Mouse (Mus musculus): ENCODE results near the gene Ppp2r5a. TPM values are rescaled to one million over a fixed set of nuclear protein-coding genes. Genes with fewer than 3 reads are reported as not detected.

Gene Ppp2r5a
- polyA plus RNA-seq, 1 experiment, result 60.4 TPM

DNA sequence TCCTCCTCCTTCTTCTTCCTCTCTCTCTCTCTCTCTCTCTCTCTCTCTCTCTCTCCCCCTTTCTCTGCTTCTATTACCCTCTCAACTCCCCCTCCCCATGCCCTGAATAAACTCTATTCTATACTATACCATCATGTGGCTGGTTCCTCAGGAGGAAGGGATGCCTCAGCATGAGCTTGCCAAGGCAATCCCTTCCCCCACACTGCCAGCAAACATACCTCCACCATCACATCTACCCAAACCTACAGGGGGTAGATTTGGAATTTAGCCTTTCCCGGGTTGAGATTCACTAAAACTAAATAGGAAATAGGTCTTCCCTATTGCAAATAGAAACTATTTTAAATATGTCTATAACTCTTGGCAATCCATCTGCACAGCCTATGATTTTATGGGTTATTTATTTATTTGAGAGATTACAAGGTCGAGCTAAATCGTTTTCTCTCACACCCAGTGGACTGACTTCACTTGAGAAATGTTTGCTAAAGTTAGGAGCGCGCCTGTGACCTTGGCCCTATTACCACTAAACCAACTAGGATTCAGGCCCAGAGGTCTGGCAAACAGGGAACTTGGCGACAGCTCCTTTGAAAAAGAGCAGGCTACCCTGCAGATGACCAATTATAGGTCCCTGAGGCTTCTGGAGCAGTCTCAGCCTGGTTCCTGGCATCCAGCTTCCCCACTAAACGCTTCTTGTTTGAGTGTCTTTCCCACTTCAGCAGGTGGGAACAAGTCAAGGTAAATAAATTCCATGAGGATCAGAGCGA is 17.1 kb upstream of the Ppp2r5a start:
- Histone ChIP-seq H3K4me1 (ENCODE audit: control insufficient read depth, insufficient read depth, low read length) (peaks cover 5% of the 10 kb centered on the region; the same call in 1 of the 2 replicates), H3K4me3 (ENCODE audit: insufficient read depth, low read length) (no peak overlapping the region), H3K27ac (ENCODE audit: insufficient read depth, low read length) (no peak overlapping the region)
- no peak for TF ChIP-seq CTCF (IDR thresholded peaks at IDR 0.05; ENCODE audit: borderline replicate concordance, insufficient read depth, low read length)
- TF ChIP-seq POLR2A (IDR thresholded peaks at IDR 0.05; ENCODE audit: low read depth, low read length), result no peak

DNA sequence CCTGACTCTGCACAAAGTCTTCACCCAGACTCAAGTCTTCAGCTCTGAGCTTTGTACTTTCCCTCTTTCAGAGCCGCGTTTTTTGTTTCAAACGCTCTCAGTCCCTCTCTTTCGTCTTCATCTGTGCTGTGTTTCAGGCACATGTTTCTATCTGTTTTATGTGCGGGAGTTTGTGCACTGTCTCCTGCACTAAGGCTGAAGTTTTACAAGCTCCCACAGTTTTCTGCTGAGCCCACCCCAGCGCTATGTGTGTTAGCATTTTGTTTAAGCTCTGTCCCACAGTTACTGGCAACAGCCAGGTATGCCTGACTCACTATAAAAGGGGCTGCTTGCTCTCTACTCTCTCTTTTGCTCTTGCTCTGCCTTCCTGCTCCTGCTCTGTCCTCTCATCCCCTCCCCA is 16.3 kb upstream of the Ppp2r5a start:
- Histone ChIP-seq H3K27ac (ENCODE audit: insufficient read depth, low read length) (no peak overlapping the region), H3K4me1 (ENCODE audit: control insufficient read depth, insufficient read depth, low read length) (peaks cover 5% of the 10 kb centered on the region; the same call in 1 of the 2 replicates), H3K4me3 (ENCODE audit: insufficient read depth, low read length) (no peak overlapping the region)
- TF ChIP-seq CTCF (IDR thresholded peaks at IDR 0.05; ENCODE audit: borderline replicate concordance, insufficient read depth, low read length), result no peak
- no peak for TF ChIP-seq POLR2A (IDR thresholded peaks at IDR 0.05; ENCODE audit: low read depth, low read length)

DNA sequence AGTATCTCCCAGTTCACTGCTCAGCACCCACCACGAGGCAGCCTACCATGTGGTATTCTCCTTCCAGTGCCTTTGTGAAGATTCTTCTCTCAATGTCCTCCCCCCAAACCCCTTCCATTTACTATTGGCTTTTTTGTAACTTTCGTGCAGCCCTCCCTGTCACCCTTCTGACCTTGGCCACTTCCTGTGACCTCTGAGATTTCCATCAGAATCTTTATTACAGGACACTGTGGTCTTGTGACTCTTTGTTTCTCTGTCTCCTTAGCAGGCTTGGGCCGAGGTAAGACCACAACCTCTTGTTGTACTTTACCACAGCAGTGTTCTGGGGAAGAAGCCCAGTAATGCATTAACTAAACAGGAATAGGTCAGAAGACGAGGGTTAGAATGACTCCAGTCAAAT is 15.9 kb upstream of the Ppp2r5a start:
- Histone ChIP-seq H3K4me1 (ENCODE audit: control insufficient read depth, insufficient read depth, low read length) (peaks cover 5% of the 10 kb centered on the region; the same call in 1 of the 2 replicates), H3K27ac (ENCODE audit: insufficient read depth, low read length) (no peak overlapping the region), H3K4me3 (ENCODE audit: insufficient read depth, low read length) (no peak overlapping the region)
- TF ChIP-seq CTCF (IDR thresholded peaks at IDR 0.05; ENCODE audit: borderline replicate concordance, insufficient read depth, low read length) (no peak), POLR2A (IDR thresholded peaks at IDR 0.05; ENCODE audit: low read depth, low read length) (no peak)

DNA sequence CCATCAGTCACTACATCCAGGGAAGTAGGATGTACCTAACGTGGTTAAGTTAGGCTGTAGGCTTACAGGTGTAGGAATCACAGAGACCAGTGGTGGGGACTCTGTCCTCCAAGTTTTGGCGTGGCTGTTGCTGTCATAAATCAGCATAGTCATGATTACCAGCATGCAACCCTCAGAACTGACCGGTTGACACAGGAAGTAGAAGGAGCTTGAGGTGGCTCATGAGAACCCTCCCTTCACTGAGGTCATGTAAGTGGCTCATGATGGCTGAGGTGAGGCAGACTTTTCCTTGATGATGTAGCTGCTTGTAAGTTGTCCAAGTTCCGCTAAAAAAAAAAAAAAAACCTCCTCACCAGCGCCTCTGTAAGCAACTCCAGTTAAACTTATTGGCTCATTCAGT is 14.0 kb upstream of the Ppp2r5a start:
- no peak for TF ChIP-seq POLR2A (IDR thresholded peaks at IDR 0.05; ENCODE audit: low read depth, low read length)
- TF ChIP-seq CTCF (IDR thresholded peaks at IDR 0.05; ENCODE audit: borderline replicate concordance, insufficient read depth, low read length), result no peak
- Histone ChIP-seq H3K4me3 (ENCODE audit: insufficient read depth, low read length) (no peak overlapping the region), H3K4me1 (ENCODE audit: control insufficient read depth, insufficient read depth, low read length) (peaks cover 5% of the 10 kb centered on the region; the same call in 1 of the 2 replicates), H3K27ac (ENCODE audit: insufficient read depth, low read length) (no peak overlapping the region)

DNA sequence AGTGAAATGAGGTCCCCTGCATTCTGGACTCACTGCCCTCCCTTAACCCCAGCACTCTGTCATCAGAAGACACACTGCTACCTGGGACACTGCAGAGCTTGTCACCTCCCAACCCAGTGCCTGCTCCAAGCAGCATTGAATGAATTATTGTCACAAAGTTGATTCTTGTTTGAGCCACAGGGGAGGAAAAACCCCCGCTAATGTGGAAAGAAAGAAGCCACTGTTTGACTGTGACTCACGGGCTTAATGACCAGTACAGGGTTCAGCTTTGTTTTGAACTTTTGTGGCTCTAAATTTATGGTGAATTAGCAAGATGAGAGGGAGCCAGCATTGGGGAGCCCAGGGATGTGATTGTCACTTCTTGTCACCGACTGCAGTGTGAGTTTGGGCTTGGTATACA is 13.5 kb upstream of the Ppp2r5a start:
- no peak for TF ChIP-seq CTCF (IDR thresholded peaks at IDR 0.05; ENCODE audit: borderline replicate concordance, insufficient read depth, low read length)
- no peak for TF ChIP-seq POLR2A (IDR thresholded peaks at IDR 0.05; ENCODE audit: low read depth, low read length)
- no peak overlapping the region for H3K4me3 ChIP-seq (ENCODE audit: insufficient read depth, low read length)
- H3K27ac ChIP-seq (ENCODE audit: insufficient read depth, low read length), result no peak overlapping the region
- H3K4me1 ChIP-seq (ENCODE audit: control insufficient read depth, insufficient read depth, low read length), result peaks cover 5% of the 10 kb centered on the region; the same call in 1 of the 2 replicates

DNA sequence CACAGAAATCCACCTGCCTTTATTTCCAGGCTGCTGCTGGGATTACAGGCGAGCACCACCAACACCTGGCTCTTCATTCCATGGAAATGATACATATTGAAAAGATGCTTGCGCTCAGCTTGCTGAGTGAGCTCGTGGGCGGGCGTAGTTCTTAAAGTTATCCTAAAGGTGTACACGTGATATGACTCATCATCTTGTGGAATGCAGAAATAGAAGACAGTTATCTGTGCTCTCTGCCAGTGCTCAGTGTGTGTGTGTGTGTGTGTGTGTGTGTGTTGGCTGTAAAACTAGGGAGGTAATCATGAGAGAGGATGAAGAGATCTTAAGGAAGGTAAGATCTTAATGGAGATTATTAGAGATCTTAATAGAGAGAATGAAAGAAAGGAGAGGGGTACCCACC is 11.4 kb upstream of the Ppp2r5a start:
- no peak for TF ChIP-seq CTCF (IDR thresholded peaks at IDR 0.05; ENCODE audit: borderline replicate concordance, insufficient read depth, low read length)
- TF ChIP-seq POLR2A (IDR thresholded peaks at IDR 0.05; ENCODE audit: low read depth, low read length), result no peak
- Histone ChIP-seq H3K27ac (ENCODE audit: insufficient read depth, low read length) (no peak overlapping the region), H3K4me3 (ENCODE audit: insufficient read depth, low read length) (no peak overlapping the region), H3K4me1 (ENCODE audit: control insufficient read depth, insufficient read depth, low read length) (peaks cover 5% of the 10 kb centered on the region; the same call in 1 of the 2 replicates)

DNA sequence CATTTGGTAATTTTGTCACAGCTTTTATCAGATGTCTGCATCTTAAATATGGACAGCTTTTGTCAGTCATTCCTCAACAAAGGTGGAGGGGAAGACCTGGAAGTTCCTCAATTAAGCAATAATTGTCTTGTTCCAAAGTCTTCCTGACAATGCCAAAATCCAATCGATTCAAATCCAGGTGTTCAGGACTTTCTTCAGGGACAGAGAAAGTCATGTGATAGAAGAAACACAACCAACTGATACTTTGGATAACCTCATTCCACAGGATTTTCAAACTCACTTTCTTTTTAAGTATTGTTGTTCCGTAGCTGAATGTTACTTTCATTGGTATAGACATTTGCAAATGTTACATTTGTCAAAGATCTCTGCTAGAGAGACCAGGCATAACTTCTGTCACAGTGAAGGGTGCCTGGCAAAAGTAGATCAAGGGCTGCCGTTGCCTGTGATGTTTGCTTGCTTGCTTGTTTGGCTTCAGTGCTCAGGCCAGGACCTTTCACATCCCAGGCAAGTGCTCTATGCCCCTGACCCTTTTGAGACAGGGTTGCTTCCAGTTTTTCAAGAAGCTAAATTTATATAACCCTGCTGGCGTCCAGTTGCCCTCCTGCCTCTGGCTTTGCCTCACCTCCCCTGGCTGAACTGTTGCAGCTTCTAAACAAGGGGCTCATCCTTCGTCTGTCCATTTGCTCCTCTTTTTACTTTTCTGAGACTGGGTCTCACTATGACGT is 10.8 kb upstream of the Ppp2r5a start:
- no peak overlapping the region for H3K27ac ChIP-seq (ENCODE audit: insufficient read depth, low read length)
- H3K4me1 ChIP-seq (ENCODE audit: control insufficient read depth, insufficient read depth, low read length), result peaks cover 5% of the 10 kb centered on the region; the same call in 1 of the 2 replicates
- no peak overlapping the region for H3K4me3 ChIP-seq (ENCODE audit: insufficient read depth, low read length)
- TF ChIP-seq CTCF (IDR thresholded peaks at IDR 0.05; ENCODE audit: borderline replicate concordance, insufficient read depth, low read length), result no peak
- no peak for TF ChIP-seq POLR2A (IDR thresholded peaks at IDR 0.05; ENCODE audit: low read depth, low read length)

DNA sequence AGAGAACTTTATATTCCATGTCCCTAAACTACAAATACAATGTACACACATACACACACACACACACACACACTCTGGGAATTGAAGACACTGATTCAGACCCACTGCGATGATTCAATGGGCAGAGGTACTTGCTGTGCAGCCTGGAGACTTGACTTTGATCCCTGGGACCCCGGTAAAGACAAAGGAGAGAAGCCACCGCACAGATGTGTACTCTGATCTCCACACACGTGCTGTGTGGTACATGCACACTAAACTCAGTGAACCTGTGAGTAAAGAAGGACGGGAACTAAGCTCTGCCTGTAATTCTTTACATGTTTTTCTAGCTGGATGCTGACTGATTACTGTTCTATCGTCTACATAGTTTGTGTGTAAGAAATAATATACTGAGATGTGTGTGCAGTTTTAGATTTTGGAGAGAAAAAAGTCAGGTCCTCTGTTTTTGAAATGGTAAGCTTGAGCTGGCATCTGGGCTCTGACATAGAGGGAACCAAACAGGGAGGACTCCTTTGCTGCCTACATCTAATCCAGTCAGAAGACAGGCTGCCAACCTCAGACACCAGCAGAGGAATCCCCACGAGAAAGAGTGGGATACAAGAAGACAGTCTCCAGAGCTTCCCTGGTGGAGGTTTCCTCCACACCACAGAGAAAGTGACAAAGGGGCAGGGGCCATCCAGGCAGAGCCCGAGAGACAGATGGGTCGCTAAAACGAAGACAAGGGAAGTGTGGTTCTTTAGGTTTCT is 7.4 kb upstream of the Ppp2r5a start:
- TF ChIP-seq POLR2A (IDR thresholded peaks at IDR 0.05; ENCODE audit: low read depth, low read length) (no peak), CTCF (IDR thresholded peaks at IDR 0.05; ENCODE audit: borderline replicate concordance, insufficient read depth, low read length) (no peak)
- Histone ChIP-seq H3K4me1 (ENCODE audit: control insufficient read depth, insufficient read depth, low read length) (no peaks in the 10 kb centered on the region), H3K27ac (ENCODE audit: insufficient read depth, low read length) (no peak overlapping the region), H3K4me3 (ENCODE audit: insufficient read depth, low read length) (no peak overlapping the region)

DNA sequence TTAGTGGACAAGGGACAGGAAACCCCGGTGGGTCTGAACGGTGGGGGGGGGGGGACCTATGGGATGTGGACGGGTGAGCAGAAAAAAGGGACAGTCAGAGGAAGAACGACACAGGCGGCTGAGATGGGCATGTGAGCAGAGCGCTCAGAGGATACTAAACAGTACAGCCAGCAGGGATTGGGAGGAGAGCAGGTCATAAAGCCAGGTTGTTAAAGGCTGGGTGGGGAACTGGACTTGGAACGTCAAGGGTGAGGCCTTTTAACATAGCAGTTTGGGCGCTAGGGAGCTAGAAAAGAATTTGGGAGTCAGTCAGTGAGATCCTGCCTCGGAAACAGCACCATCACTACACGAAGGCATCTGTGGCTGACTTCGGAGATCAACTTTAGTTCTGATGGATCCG is 4.2 kb upstream of the Ppp2r5a start:
- no peaks in the 10 kb centered on the region for H3K4me1 ChIP-seq (ENCODE audit: control insufficient read depth, insufficient read depth, low read length)
- TF ChIP-seq CTCF (IDR thresholded peaks at IDR 0.05; ENCODE audit: borderline replicate concordance, insufficient read depth, low read length), result no peak
- TF ChIP-seq POLR2A (IDR thresholded peaks at IDR 0.05; ENCODE audit: low read depth, low read length), result no peak
- no peak overlapping the region for H3K27ac ChIP-seq (ENCODE audit: insufficient read depth, low read length)
- no peak overlapping the region for H3K4me3 ChIP-seq (ENCODE audit: insufficient read depth, low read length)
